Mouse (Mus musculus) midbrain, embryonic 16.5 days (tissue): ENCODE data around the gene Tnks2. TPM values are rescaled to one million over a fixed set of nuclear protein-coding genes. Genes with fewer than 3 reads are reported as not detected.

ENCODE experiments used
- ATAC-seq: fragments of 200-750 bp; cut with Nextera tagmentation; 2 replicates; pipeline ENCODE4 v1.8.0; 2017; ENCODE audit warnings: moderate TSS enrichment
- H3K27ac ChIP-seq: fragments of 300-500 bp; sonication (generic); 2 replicates; pipeline ENCODE4 v1.5.1; 2014; ENCODE audit warnings: mild to moderate bottlenecking, low read length, mixed read lengths
- H3K27me3 ChIP-seq: fragments of 300-500 bp; sonication (generic); 2 replicates; pipeline ENCODE4 v1.6.1; 2014; ENCODE audit warnings: low read depth, low read length, mixed read lengths; ENCODE audit not compliant: control insufficient read depth, insufficient read depth
- H3K36me3 ChIP-seq: fragments of 300-500 bp; sonication (generic); 2 replicates; pipeline ENCODE4 v1.6.1; 2014; ENCODE audit warnings: mild to moderate bottlenecking, low read length, moderate library complexity, mixed read lengths; ENCODE audit not compliant: control insufficient read depth, insufficient read depth
- H3K4me1 ChIP-seq: fragments of 300-500 bp; sonication (generic); 2 replicates; pipeline ENCODE4 v1.6.1; 2014; ENCODE audit warnings: mild to moderate bottlenecking, low read length, mixed read lengths; ENCODE audit not compliant: control insufficient read depth, insufficient read depth
- H3K4me2 ChIP-seq: fragments of 300-500 bp; sonication (generic); 2 replicates; pipeline ENCODE4 v1.6.1; 2014; ENCODE audit warnings: mild to moderate bottlenecking, low read length, mixed read lengths
- H3K4me3 ChIP-seq: fragments of 300-500 bp; sonication (generic); 2 replicates; pipeline ENCODE4 v1.5.1; 2014; ENCODE audit warnings: low read depth, mild to moderate bottlenecking, low read length, moderate library complexity, mixed read lengths
- H3K9ac ChIP-seq: fragments of 300-500 bp; sonication (generic); 2 replicates; pipeline ENCODE4 v1.6.1; 2014; ENCODE audit warnings: low read depth, low read length, mixed read lengths
- H3K9me3 ChIP-seq: fragments of 300-500 bp; sonication (generic); replicated peaks from 2 replicates; pipeline ENCODE4 v1.6.1; 2014; ENCODE audit warnings: mild to moderate bottlenecking, low read length, mixed read lengths; ENCODE audit not compliant: control insufficient read depth, poor library complexity, severe bottlenecking
- WGBS: fragments of 180-500 bp; shearing (Covaris S2); extraction: QIAGEN DNeasy Blood & Tissue Kit; methylation state at CpG from one replicate; pipeline ENCODE4 v1.1.7; 2014; 5-methylcytosine and 5-hydroxymethylcytosine counted together
- polyA plus RNA-seq: library from polyadenylated mRNA; unstranded; fragments of >200 nt; fragmentation: Nextera tagmentation; extraction: Ambion mirVana; gene quantifications from 2 replicates; pipeline ENCODE4 v1.2.1, GENCODE M21; 2015

Gene Tnks2
- polyA plus RNA-seq, 1 experiment from 2014 or later = 42.4 TPM

- Histone ChIP-seq H3K9me3 (no peaks in the 10 kb centered on the region), H3K27ac (no peak overlapping the region)
- no peak for ATAC-seq
Observed at GRCm38 (mm10) chr19:36929816-36930215, 95.8 kb downstream of the Tnks2 start.

GRCm38 (mm10) chr19:36932097-36932496 lies 98.1 kb downstream of the Tnks2 start:
- H3K4me1 ChIP-seq = peaks cover 11% of the 10 kb centered on the region
- H3K4me3 ChIP-seq = no peak overlapping the region
- H3K36me3 ChIP-seq = no peaks in the 10 kb centered on the region
- ATAC-seq = no peak
- H3K9ac ChIP-seq = no peak overlapping the region
- H3K4me2 ChIP-seq = no peak overlapping the region
- H3K27ac ChIP-seq = no peak overlapping the region
- H3K9me3 ChIP-seq = no peaks in the 10 kb centered on the region
- no peaks in the 10 kb centered on the region for H3K27me3 ChIP-seq

More at GRCm38 (mm10) chr19:36929816-36930215, 95.8 kb downstream of the Tnks2 start:
- H3K36me3 ChIP-seq = no peaks in the 10 kb centered on the region
- peaks cover 22% of the 10 kb centered on the region for H3K4me1 ChIP-seq
- no peak overlapping the region for H3K4me3 ChIP-seq
- no peak overlapping the region for H3K4me2 ChIP-seq
- no peak overlapping the region for H3K9ac ChIP-seq
- no peaks in the 10 kb centered on the region for H3K27me3 ChIP-seq

- no peak overlapping the region for H3K4me3 ChIP-seq
- no peaks in the 10 kb centered on the region for H3K27me3 ChIP-seq
- 93% methylated on average over 2 of the region's 2 CpGs for WGBS
- no peak overlapping the region for H3K4me2 ChIP-seq
- no peak overlapping the region for H3K9ac ChIP-seq
- peaks cover 6% of the 10 kb centered on the region for H3K4me1 ChIP-seq
- H3K9me3 ChIP-seq = no peaks in the 10 kb centered on the region
- no peak overlapping the region for H3K27ac ChIP-seq
- no peaks in the 10 kb centered on the region for H3K36me3 ChIP-seq
- no peak for ATAC-seq
Observed at GRCm38 (mm10) chr19:36932613-36933012, 98.6 kb downstream of the Tnks2 start.

GRCm38 (mm10) chr19:36936285-36936684 lies 102.3 kb downstream of the Tnks2 start:
- Histone ChIP-seq H3K9me3 (no peaks in the 10 kb centered on the region), H3K9ac (no peak overlapping the region), H3K36me3 (no peaks in the 10 kb centered on the region), H3K27ac (no peak overlapping the region), H3K4me3 (no peak overlapping the region), H3K4me1 (no peaks in the 10 kb centered on the region), H3K4me2 (no peak overlapping the region), H3K27me3 (no peaks in the 10 kb centered on the region)
- WGBS = 87% methylated on average over 4 of the region's 4 CpGs
- ATAC-seq = no peak

- Histone ChIP-seq H3K9me3 (no peaks in the 10 kb centered on the region), H3K4me2 (no peak overlapping the region), H3K27me3 (no peaks in the 10 kb centered on the region), H3K36me3 (no peaks in the 10 kb centered on the region), H3K9ac (no peak overlapping the region), H3K4me3 (no peak overlapping the region), H3K4me1 (no peaks in the 10 kb centered on the region), H3K27ac (no peak overlapping the region)
- no peak for ATAC-seq
Observed at GRCm38 (mm10) chr19:36938008-36938407, 104.0 kb downstream of the Tnks2 start.

GRCm38 (mm10) chr19:36940064-36940463 lies 106.0 kb downstream of the Tnks2 start:
- WGBS = 89% methylated on average over 1 of the region's 1 CpGs
- H3K4me3 ChIP-seq = no peak overlapping the region
- no peaks in the 10 kb centered on the region for H3K9me3 ChIP-seq

More at GRCm38 (mm10) chr19:36940064-36940463, 106.0 kb downstream of the Tnks2 start:
- no peak overlapping the region for H3K4me2 ChIP-seq
- H3K9ac ChIP-seq = no peak overlapping the region
- no peaks in the 10 kb centered on the region for H3K4me1 ChIP-seq
- no peaks in the 10 kb centered on the region for H3K27me3 ChIP-seq
- no peaks in the 10 kb centered on the region for H3K36me3 ChIP-seq
- H3K27ac ChIP-seq = no peak overlapping the region
- no peak for ATAC-seq

Other genes with a start within 250 kb of the Tnks2 start
- gene Ppp1r3c, start 97.6 kb upstream of the Tnks2 start, polyA plus RNA-seq = 15.4 and 18.3 TPM in 2 replicates
- gene Fgfbp3, start 85.4 kb downstream of the Tnks2 start, polyA plus RNA-seq = 38.9 and 44.4 TPM in 2 replicates
- gene Btaf1, start 91.8 kb downstream of the Tnks2 start, polyA plus RNA-seq = 8.8 and 10.5 TPM in 2 replicates